Mouse (Mus musculus): ENCODE results near the gene Cdhr5. TPM values are rescaled to one million over a fixed set of nuclear protein-coding genes. Genes with fewer than 3 reads are reported as not detected.

Gene Cdhr5
- polyA plus RNA-seq, 1 experiment from 2014 or later = 167 TPM

GRCm38 (mm10) chr7:141299175-141299574 is 22.6 kb upstream of the Cdhr5 start:
- 96% methylated on average over 8 of the region's 8 CpGs for WGBS
- Histone ChIP-seq H3K4me1 (ENCODE audit: control insufficient read depth, insufficient read depth, low read length) (peaks cover 5% of the 10 kb centered on the region), H3K4me3 (ENCODE audit: low read length) (no peak overlapping the region), H3K4me2 (ENCODE audit: low read depth, low read length) (no peak overlapping the region), H3K9me3 (ENCODE audit: control insufficient read depth, low read length) (no peaks in the 10 kb centered on the region), H3K9ac (ENCODE audit: low read depth, low read length) (no peak overlapping the region), H3K27ac (ENCODE audit: low read length) (no peak overlapping the region), H3K27me3 (replicated peaks; ENCODE audit: control insufficient read depth, insufficient read depth, low read length) (peaks cover 16% of the 10 kb centered on the region), H3K36me3 (ENCODE audit: control insufficient read depth, insufficient read depth, low read length) (peaks cover 14% of the 10 kb centered on the region)
- no peak for ATAC-seq

DNA sequence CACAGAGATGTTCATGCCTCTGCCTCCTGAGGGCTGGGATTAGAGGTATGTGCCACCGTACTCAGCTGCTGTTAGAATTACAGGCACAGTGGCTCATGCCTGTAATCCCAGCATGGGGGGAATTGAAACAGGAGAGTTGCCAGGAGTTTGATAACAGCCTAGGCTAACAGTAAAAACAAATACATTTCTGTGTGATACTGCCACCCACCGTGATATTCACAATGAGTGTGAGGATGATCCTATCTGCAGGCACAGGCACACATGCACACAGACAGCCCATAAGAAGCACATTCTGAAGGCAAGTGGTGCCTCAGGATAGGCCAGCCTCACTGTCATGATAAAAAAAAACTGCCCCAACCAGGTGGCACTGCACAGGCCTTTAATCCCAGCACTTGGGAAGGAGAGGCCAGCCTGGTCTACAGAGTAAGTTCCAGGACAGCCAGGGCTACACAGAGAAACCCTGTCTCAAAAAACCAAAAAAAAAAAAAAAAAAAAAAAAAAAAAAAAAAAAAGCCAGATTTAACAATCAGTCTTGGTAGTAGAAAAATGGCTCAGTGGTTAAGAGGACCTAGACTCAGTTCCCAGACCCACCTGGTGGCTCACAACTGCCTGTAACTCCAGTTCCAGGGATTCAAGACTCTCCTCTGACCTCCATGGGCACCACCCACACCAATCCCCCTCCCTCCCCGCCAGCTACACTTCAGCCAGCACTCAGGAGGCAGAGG is 21.5 kb upstream of the Cdhr5 start:
- WGBS = 76% methylated on average over 3 of the region's 3 CpGs
- Histone ChIP-seq H3K27ac (ENCODE audit: low read length) (no peak overlapping the region), H3K4me2 (ENCODE audit: low read depth, low read length) (no peak overlapping the region), H3K36me3 (ENCODE audit: control insufficient read depth, insufficient read depth, low read length) (peaks cover 14% of the 10 kb centered on the region), H3K4me3 (ENCODE audit: low read length) (no peak overlapping the region), H3K4me1 (ENCODE audit: control insufficient read depth, insufficient read depth, low read length) (peaks cover 12% of the 10 kb centered on the region), H3K9ac (ENCODE audit: low read depth, low read length) (no peak overlapping the region), H3K9me3 (ENCODE audit: control insufficient read depth, low read length) (no peaks in the 10 kb centered on the region), H3K27me3 (replicated peaks; ENCODE audit: control insufficient read depth, insufficient read depth, low read length) (peaks cover 27% of the 10 kb centered on the region)
- ATAC-seq = no peak

DNA sequence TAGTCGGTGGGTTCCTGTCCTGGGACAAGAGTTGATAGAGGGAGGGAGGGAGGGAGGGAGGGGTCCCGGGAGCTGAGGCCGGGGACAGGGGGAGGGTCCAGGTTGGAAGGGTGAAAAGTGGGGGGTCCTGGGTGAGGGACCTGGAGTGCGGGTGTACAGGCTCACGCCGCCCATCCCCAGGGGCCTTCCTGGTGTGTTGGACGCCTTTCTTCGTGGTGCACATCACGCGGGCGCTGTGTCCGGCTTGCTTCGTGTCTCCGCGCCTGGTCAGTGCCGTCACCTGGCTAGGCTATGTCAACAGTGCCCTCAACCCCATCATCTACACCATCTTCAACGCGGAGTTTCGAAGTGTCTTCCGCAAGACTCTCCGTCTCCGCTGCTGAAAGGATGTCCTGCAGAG is 17.9 kb upstream of the Cdhr5 start:
- 0 out of 2 replicates have a peak, but pooled peaks have one; percentile 9 for ATAC-seq
- H3K27me3 ChIP-seq (replicated peaks; ENCODE audit: control insufficient read depth, insufficient read depth, low read length) = peaks cover 51% of the 10 kb centered on the region
- 8% methylated on average over 22 of the region's 22 CpGs for WGBS

GRCm38 (mm10) chr7:141293852-141294471 is 17.4 kb upstream of the Cdhr5 start:
- 1% methylated on average over 53 of the region's 53 CpGs for WGBS
- H3K27me3 ChIP-seq (replicated peaks; ENCODE audit: control insufficient read depth, insufficient read depth, low read length) = peaks cover 51% of the 10 kb centered on the region
- H3K27ac ChIP-seq (ENCODE audit: low read length) = no peak overlapping the region
- H3K9ac ChIP-seq (ENCODE audit: low read depth, low read length) = peak overlapping the region; percentile 67
- peaks cover 21% of the 10 kb centered on the region for H3K4me1 ChIP-seq (ENCODE audit: control insufficient read depth, insufficient read depth, low read length)
- no peaks in the 10 kb centered on the region for H3K9me3 ChIP-seq (ENCODE audit: control insufficient read depth, low read length)
- peak overlapping the region; percentile 84 for H3K4me2 ChIP-seq (ENCODE audit: low read depth, low read length)
- H3K4me3 ChIP-seq (ENCODE audit: low read length) = peak overlapping the region; percentile 48
- H3K36me3 ChIP-seq (ENCODE audit: control insufficient read depth, insufficient read depth, low read length) = peaks cover 2% of the 10 kb centered on the region; the same call in 1 of the 2 replicates
- ATAC-seq = peak; percentile 37

More for the DNA sequence above, 17.9 kb upstream of the Cdhr5 start:
- Histone ChIP-seq H3K9me3 (ENCODE audit: control insufficient read depth, low read length) (no peaks in the 10 kb centered on the region), H3K4me1 (ENCODE audit: control insufficient read depth, insufficient read depth, low read length) (peaks cover 21% of the 10 kb centered on the region), H3K4me3 (ENCODE audit: low read length) (peak overlapping the region; percentile 48), H3K4me2 (ENCODE audit: low read depth, low read length) (peak overlapping the region; percentile 84), H3K36me3 (ENCODE audit: control insufficient read depth, insufficient read depth, low read length) (peaks cover 6% of the 10 kb centered on the region; the same call in 1 of the 2 replicates), H3K9ac (ENCODE audit: low read depth, low read length) (peak overlapping the region; percentile 67; the same call in 1 of the 2 replicates), H3K27ac (ENCODE audit: low read length) (no peak overlapping the region)

- ATAC-seq = no peak
- H3K4me1 ChIP-seq (ENCODE audit: control insufficient read depth, insufficient read depth, low read length) = peaks cover 21% of the 10 kb centered on the region
- H3K4me3 ChIP-seq (ENCODE audit: low read length) = no peak overlapping the region
- H3K9ac ChIP-seq (ENCODE audit: low read depth, low read length) = no peak overlapping the region
- H3K9me3 ChIP-seq (ENCODE audit: control insufficient read depth, low read length) = no peaks in the 10 kb centered on the region
- no peak overlapping the region for H3K4me2 ChIP-seq (ENCODE audit: low read depth, low read length)
- H3K27me3 ChIP-seq (replicated peaks; ENCODE audit: control insufficient read depth, insufficient read depth, low read length) = peaks cover 51% of the 10 kb centered on the region
- 58% methylated on average over 15 of the region's 15 CpGs for WGBS
- peaks cover 2% of the 10 kb centered on the region; the same call in 1 of the 2 replicates for H3K36me3 ChIP-seq (ENCODE audit: control insufficient read depth, insufficient read depth, low read length)
- no peak overlapping the region for H3K27ac ChIP-seq (ENCODE audit: low read length)
These were observed 16.2 kb upstream of the Cdhr5 start for GRCm38 (mm10) chr7:141292583-141293388.

DNA sequence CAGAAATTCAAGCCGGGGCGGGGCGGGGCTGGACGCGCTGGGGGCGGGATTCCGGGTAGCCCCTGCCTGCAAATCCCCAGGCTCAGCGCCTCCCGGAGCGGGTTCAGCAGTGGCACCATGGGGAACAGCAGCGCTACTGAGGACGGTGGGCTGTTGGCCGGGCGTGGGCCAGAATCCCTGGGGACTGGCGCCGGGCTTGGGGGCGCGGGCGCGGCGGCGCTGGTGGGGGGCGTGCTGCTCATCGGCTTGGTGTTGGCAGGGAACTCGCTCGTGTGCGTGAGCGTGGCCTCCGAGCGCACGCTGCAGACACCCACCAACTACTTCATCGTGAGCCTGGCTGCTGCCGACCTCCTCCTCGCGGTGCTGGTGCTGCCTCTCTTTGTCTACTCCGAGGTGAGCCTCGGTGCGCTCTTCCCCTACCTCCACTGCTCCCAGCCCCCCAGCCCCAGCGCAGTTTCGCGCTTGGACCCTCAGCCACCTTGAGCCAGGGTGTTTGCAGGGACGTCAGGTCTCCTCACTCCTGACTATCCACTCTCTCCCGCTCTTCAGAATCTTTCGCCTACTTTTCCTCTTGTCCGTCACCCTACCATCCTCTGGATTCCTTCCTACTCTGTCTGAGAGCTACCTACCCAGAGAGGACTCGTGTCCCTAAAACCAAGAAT is 15.5 kb upstream of the Cdhr5 start, which contains the start of gene Drd4:
Drd4 (plus strand) TSS at position 86 of the 662 bp plus-strand sequence.
- WGBS = 2% methylated on average over 38 of the region's 46 CpGs
- Histone ChIP-seq H3K27ac (ENCODE audit: low read length) (no peak within 1 kb of the TSS), H3K4me1 (ENCODE audit: control insufficient read depth, insufficient read depth, low read length) (peaks cover 21% of the 10 kb centered on the region), H3K4me2 (ENCODE audit: low read depth, low read length) (peak within 1 kb of the TSS; percentile 96), H3K27me3 (replicated peaks; ENCODE audit: control insufficient read depth, insufficient read depth, low read length) (peaks cover 51% of the 10 kb centered on the region), H3K36me3 (ENCODE audit: control insufficient read depth, insufficient read depth, low read length) (peaks cover 2% of the 10 kb centered on the region; the same call in 1 of the 2 replicates), H3K4me3 (ENCODE audit: low read length) (peak within 1 kb of the TSS; percentile 56), H3K9me3 (ENCODE audit: control insufficient read depth, low read length) (no peaks in the 10 kb centered on the region), H3K9ac (ENCODE audit: low read depth, low read length) (peak within 1 kb of the TSS; percentile 71)
- peak; percentile 70; the same call in 1 of the 2 replicates for ATAC-seq

- WGBS = 77% methylated on average over 3 of the region's 3 CpGs
- no peaks in the 10 kb centered on the region for H3K36me3 ChIP-seq (ENCODE audit: control insufficient read depth, insufficient read depth, low read length)
- no peak for ATAC-seq
These were observed 11.5 kb upstream of the Cdhr5 start for GRCm38 (mm10) chr7:141288042-141288441.

GRCm38 (mm10) chr7:141282756-141283155 is 6.2 kb upstream of the Cdhr5 start:
- no peak for ATAC-seq
- Histone ChIP-seq H3K27ac (ENCODE audit: low read length) (no peak overlapping the region), H3K4me3 (ENCODE audit: low read length) (no peak overlapping the region), H3K4me2 (ENCODE audit: low read depth, low read length) (no peak overlapping the region), H3K9me3 (ENCODE audit: control insufficient read depth, low read length) (no peaks in the 10 kb centered on the region), H3K9ac (ENCODE audit: low read depth, low read length) (no peak overlapping the region), H3K4me1 (ENCODE audit: control insufficient read depth, insufficient read depth, low read length) (peaks cover 7% of the 10 kb centered on the region), H3K36me3 (ENCODE audit: control insufficient read depth, insufficient read depth, low read length) (no peaks in the 10 kb centered on the region), H3K27me3 (replicated peaks; ENCODE audit: control insufficient read depth, insufficient read depth, low read length) (no peaks in the 10 kb centered on the region)
- WGBS = 78% methylated on average over 4 of the region's 4 CpGs

More at GRCm38 (mm10) chr7:141288042-141288441, 11.5 kb upstream of the Cdhr5 start:
- no peak overlapping the region for H3K27ac ChIP-seq (ENCODE audit: low read length)
- H3K4me2 ChIP-seq (ENCODE audit: low read depth, low read length) = no peak overlapping the region
- no peak overlapping the region for H3K4me3 ChIP-seq (ENCODE audit: low read length)
- no peaks in the 10 kb centered on the region for H3K9me3 ChIP-seq (ENCODE audit: control insufficient read depth, low read length)
- H3K9ac ChIP-seq (ENCODE audit: low read depth, low read length) = no peak overlapping the region
- H3K27me3 ChIP-seq (replicated peaks; ENCODE audit: control insufficient read depth, insufficient read depth, low read length) = peaks cover 24% of the 10 kb centered on the region
- peaks cover 8% of the 10 kb centered on the region for H3K4me1 ChIP-seq (ENCODE audit: control insufficient read depth, insufficient read depth, low read length)

Measured in intestine, embryonic 16.5 days (tissue).